Mouse (Mus musculus): ENCODE data around the gene Cd300c.
"Not testable (repeated sequence)": the region's sequence is repeated elsewhere in the genome, so short reads cannot be mapped to it uniquely, and the experiment has no call there.

The Cd300c gene

DNA sequence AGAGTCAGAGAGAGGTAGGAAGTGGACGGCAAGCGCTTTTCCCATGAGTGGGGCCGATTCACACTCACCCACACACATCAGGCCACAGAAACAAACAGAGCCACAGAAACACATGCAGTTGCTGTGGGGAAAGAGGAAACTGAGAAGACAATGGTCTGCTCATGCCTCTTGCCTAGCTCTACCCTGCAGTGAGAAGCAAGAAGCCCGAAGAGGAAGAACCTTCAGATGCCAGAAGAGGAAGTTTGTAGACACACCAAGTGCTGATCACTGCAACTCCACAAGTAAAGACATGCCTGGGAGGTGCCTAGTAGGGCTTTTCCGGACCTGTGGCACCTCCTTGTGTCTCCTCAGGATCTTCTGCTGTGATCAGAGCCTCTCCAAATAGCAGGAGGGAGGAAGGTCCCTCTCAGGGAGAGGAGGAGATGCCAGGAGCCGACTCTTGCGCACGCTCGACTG, at the start of gene Cd300c:
Gene Cd300c, minus strand, starts transcription at position 406 of the 456 bp plus-strand sequence.
- no peak for DNase-seq (ENCODE audit: low spot score)

DNA sequence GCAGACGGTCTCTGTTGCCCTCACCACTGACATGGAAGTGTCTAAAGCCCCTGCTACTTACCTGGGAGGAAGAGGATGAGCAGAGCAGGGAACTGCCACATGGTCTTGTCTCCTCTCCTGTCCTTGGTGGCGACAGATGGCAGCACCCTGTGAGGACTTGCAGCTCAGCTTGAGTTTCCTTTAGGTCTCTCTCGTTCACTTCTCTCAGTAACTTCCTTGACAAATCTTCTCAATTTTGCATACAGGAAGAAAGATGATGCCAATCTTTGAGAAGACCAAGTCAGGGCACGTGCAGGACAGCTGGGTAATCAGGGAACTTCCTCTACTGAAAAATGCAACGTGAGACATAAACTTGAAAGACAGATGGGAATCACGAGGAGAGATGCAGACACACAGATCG, 47.1 kb upstream of the Cd300c start, which contains the start of gene Cd300ld2:
Gene Cd300ld2, minus strand, starts transcription at position 101 of the 400 bp plus-strand sequence.
- not testable (repeated sequence) for DNase-seq (ENCODE audit: low spot score)

DNA sequence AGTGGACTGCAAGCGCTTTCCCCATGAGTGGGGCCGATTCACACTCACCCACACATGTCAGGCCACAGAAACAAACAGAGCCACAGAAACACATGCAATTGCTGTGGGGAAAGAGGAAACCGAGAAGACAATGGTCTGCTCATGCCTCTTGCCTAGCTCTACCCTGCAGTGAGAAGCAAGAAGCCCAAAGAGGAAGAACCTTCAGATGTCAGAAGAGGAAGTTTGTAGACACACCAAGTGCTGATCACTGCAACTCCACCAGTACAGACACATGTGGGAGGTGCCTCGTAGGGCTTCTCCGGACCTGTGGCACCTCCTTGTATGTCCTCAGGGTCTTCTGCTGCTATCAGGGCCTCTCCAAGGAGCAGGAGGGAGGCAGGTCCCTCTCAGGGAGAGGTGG, 35.1 kb upstream of the Cd300c start:
- no peak for DNase-seq (ENCODE audit: low spot score)

DNA sequence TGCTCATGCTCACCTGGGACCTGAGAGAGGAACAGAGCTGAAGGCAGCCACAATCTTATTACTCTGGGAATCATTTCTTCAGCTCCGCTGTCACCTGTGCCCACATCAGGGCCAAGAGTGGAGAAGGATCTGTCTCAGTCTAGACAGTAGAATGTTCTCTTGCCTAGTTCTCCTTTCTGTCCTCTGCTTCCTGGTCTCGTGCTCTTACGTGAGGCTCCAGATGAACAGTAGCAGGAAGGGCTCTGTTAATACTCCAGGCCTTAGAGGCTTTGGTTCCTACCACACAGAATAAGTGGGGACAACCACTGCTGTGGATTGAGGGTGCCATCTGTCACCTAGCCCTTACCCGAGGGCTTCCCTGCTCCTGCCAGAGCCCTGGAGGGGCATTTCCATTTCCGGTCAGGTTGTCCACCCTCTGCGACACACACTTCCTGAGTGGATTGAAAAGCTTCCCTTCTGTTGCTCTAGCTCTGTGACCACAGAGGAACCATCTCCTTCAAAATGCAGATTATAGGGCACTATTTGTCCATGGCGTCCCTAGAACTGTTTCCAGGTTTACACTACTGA, 32.6 kb upstream of the Cd300c start, which contains the start of gene Cd300c2:
Gene Cd300c2, minus strand, starts transcription at position 407 of the 567 bp plus-strand sequence.
- no peak for DNase-seq (ENCODE audit: low spot score)

DNA sequence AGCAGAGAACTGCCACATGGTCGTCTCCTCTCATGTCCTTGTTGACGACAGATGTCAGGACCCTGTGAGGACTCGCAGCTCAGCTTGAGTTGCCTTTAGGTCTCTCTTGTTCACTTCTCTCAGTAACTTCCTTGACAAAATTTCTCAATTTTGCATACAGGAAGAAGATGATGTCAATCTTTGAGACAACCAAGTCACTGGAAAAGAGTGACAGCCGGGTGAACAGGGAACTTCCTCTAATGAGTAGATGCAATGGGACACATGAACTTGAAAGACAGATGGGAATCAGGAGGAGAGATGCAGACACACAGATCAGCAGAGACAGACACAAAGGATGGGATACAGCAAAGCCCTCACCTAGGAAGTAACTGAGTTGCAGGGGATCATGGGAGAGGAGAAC, 20.8 kb upstream of the Cd300c start, which contains the start of gene Cd300ld:
Gene Cd300ld, minus strand, starts transcription at position 130 of the 400 bp plus-strand sequence.
- no peak for DNase-seq (ENCODE audit: low spot score)

DNA sequence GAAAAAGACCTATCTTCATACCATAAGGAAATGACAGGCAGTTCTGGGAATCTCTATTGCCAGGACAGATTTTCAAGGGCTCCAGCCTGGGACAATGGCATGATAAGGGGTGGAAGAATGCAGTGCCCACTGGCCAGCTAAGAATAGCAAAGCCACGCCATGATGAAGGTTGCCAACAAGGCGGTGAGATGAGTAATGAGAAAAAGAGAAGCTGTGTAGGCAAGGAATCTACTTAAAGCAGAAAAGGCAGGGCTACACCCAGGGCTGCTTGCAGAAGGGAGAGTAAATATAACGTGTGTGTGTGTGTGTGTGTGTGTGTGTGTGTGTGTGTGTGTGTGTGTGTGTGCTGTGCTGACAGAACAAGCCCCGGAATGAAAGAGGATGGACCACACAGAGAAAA, 12.9 kb upstream of the Cd300c start:
- DNase-seq (ENCODE audit: low spot score) = no peak

DNA sequence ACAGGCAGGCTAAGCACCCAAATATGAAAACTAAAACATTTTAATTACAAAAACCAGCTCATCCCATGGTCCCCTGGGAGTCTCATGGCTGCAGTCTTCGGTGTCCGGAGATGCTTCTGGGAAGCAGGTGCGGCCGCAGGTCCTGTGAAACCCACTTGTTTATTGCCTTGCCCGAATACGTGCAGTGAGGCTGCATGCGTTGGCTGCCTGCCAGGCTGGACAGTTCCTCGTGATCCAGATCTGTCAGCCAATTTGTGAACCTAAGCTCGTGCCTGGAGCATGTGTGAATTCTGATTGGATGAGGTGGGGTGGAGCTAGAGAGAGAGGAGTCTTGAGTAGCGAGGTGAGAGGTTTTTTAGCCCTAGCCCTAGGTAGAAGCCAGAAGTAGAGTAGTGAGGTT, 3.8 kb upstream of the Cd300c start:
- DNase-seq (ENCODE audit: low spot score) = no peak

DNA sequence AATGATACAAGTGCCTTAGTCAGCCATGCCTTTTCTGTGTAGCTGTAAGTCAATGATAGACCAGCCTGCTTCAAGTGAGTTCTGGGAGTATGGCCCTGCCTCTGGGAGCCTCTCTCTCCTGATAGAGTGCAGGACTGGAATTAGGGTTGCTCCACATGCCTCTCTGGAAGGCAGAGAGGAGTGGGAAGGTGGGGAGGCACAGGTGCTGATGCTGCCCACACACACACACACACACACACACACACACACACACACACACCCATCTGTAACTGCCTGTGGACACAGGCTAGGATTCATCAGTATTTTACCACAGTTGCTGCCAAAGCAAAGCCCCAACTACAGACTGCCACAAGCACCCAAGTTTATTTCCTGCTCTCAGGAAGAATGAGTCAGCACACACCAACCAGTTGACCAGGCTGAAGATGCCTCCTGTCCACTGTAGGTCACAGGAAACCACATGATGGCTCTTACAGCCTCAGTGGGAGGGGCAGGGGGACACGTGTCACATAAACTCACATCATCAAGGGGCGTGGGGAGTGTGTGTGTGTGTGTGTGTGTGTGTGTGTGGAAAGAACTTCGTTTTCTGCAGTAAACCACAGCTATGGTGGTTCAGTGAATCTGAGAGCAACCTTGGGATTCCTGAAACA, 3.7 kb downstream of the Cd300c start:
- DNase-seq (ENCODE audit: low spot score) = no peak

DNA sequence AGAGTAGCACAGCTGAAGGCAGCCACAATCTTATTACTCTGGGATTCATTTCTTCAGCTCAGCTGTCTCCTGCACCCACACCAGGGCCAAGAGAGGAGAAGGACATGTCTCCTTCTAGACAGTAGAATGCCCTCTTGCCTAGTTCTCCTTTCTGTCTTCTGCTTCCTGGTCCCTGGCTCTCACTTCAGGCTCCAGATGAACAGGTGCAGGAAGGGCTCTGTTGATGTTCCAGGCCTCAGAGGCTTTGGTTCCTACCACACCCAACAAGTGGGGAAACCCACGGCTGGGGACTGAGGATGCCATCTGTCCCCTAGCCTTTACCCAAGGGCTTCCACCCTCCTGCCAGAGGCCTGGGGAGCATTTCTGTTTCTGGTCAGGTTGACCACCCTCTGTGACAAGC, 8.6 kb downstream of the Cd300c start:
- DNase-seq (ENCODE audit: low spot score) = no peak

DNA sequence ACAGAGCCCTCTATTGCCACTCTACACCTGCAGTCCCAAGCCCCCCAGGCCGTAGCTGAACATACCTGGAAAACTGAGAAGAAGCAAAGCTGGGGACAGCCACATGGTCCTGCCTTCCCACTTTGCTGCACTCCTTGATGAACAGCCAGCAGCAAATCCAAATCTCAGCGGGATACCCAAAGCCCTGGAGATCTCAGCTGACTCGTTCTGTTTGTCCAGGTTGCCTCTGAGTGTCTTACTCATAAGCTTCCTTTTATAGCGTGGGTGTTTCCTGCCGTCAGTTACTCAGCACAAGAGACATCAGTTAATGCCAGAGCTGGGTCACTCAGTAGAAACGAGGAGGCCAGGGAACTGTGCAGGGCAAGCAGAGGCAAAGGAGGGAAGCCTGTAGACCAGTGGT, 34.8 kb downstream of the Cd300c start, which contains the start of gene Cd300lb:
Gene Cd300lb, minus strand, starts transcription at position 243 of the 400 bp plus-strand sequence.
- DNase-seq (ENCODE audit: low spot score) = no peak

DNA sequence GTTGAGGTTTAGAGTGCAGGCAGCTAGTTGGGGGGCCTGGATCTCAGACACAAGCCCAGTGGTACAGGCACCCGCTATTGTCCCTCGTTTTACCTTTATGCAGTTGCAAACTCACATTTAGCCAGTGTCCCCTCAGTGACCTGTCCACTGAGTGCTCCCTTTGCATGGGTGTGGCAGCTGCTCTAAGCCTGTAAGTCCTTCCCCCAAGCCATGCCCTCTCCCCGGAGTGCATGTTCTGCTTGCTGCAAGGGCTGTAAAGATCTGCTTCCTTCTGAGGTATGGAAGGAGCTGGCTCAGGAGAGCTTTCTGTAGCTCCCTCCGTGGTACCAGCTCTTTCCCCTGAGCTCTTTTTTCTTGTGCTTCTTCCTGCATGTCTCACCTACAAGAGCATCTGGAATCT, 35.4 kb downstream of the Cd300c start:
- no peak for DNase-seq (ENCODE audit: low spot score)

DNA sequence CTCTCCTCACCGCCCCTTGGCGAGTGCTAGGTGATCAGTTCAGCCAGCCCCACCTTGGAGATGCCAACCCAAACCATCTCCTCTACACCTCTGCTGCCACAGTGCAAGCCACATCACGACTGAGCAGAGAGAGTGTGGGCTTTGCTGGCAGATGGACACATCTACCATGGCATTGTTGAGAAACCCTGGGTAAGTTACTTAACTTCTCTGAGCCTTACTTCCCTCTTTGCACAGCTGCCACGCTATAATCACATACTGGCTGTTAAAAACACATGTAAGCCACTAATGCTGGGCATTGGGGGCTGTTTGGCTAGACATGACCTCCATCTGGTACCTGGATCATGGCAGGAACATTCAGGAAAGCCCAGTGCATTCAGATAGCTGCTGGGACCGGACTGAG, 37.9 kb downstream of the Cd300c start:
- DNase-seq (ENCODE audit: low spot score) = no peak

DNA sequence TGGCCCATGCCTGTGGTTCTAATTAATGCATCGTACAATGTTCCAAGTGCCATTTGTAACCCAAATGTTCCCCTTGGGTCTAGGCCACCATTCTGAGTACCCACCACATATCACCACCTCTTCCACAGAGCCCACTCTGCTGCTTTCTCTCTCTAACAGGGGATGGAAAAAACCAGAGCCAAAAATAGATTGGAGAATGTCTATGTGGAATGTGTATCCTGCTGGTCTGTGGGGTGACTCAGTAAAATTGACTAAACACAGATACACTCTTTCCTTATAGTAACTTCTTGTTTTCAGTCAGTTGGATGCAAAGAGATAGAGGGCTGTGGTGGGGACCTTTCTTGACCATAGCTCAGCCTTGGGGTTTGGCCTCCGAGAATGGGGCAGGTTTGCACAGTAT, 39.4 kb downstream of the Cd300c start:
- DNase-seq (ENCODE audit: low spot score) = no peak

DNA sequence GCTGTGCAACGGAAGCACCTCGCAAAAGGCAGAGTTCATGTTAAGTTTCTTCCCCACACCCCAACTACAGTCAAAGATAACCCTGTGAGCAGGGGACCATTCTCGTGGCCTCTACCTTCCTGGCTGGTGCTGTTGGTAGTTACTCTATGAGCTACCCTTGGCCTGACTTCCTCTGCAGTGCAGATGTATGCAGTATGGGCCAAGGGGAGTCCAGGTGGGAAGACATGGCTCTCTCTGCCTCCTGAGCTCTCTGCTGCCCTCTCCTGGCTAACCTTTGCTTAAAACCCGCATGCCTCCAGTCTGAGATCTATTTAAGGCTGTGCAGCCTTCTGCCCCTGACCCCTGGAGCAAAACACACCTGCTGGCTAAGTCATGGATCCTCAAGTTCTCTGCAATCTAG, 45.0 kb downstream of the Cd300c start:
- DNase-seq (ENCODE audit: low spot score) = no peak

DNA sequence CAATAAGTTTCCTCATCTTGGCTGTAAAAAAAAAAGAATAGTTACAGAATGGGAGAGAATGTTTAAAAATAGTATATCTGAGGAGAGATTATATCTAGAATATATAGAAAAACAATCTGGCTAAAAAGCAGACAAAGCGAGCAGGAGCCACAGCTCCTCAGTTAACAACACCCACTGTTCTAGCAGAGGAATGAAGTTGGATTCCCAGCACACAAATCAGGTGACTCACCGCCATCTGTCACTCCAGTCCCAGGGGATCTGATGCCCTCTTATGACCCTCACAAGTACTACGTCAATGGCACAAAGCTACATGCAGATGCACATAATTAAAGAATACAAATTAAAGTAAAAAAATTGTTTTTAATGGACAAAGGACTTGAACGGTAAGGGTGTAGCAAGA, 46.5 kb downstream of the Cd300c start:
- DNase-seq (ENCODE audit: low spot score) = no peak

DNA sequence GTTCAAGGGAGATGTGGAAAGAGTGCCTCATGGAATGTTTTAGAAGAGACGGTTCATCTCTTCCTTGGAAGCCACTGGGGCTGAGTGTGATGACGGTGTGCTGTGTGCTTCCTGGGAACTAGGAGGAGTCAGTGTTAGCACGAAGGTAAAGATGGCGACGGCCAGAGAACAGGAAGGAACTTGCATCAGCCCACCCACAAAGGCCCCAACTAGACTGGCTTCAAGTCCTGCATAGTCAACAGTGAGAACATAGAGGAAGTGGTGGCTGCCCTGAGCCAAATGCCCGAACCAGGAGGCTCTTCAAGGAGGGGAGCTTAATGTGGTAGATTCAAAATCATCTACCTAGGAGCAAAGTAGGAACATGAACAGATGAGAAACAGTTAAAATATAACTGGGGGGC, 51.8 kb downstream of the Cd300c start:
- DNase-seq (ENCODE audit: low spot score) = no peak

DNA sequence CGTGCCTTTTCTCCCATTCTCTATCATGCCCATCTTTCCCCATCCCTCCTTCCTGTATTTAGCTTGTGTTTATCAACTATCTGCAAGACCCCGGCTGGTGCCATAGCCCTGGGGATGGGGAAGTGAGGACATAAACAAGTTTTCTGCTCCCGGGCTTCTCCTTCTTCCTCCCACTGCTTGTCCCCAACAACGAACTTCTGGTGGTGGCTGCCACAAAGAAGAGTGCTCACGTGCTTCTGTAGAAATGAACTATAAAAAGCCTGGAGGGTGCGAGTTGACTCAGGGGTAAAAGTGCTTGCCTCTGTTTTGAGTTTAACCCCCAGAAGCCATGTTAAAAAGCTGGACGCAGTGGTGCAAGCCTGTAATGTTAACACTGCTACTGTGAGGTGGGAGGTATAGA, 54.0 kb downstream of the Cd300c start:
- no peak for DNase-seq (ENCODE audit: low spot score)

DNA sequence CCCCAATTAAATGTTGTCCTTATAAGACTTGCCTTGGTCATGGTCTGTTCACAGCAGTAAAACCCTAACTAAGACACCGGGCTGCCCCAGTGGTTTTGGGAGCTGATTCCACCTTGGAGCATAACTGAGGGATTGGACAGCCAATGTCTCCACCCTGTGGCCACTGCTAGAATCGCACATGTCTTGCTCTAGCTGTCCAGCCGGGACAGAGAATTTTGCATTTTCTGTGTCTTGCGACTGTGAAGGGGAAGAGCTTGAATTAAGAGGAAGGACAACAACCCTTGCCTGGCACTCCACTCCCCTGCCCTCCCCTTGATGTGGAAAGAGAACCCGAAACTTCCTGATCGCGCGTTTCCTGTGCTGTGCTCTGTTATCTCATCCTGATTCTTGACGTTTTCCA, 56.1 kb downstream of the Cd300c start:
- peak; percentile 54 for DNase-seq (ENCODE audit: low spot score)

DNA sequence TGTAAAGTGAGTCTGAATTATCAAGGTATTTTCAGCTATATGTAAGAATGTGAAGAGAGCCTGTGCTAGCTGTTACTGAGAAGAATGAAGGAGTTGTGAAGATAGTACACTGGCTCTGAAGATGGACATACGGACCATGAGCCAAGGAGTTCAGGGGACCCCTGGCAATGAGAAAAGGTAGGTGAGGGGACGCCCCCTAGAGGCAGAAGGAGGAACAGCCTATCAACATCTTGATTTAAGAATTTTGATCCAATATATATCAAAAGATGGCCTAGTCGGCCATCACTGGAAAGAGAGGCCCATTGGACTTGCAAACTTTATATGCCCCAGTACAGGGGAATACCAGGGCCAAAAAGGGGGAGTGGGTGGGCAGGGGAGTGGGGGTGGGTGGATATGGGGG, 59.4 kb downstream of the Cd300c start:
- not testable (repeated sequence) for DNase-seq (ENCODE audit: low spot score)

DNA sequence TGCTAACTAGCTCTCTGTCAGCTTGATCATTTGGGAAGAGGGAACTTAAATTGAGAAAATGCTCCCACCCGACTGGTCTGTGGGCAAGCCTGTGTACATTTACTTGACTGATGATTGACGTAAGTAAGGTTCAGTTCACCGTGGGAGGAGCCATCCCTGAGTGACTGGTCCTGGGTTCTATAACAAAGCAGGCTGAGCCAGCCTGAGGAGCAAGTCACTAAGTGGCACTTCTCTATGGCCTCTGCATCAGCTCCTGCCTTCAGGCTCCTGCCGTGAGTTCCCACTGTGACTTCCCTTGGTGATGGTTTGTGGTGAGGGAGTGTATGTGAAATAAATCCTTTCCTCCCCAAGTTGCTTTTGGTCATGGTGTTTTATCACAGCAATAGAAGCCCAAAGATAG, 60.9 kb downstream of the Cd300c start:
- DNase-seq (ENCODE audit: low spot score) = no peak

DNA sequence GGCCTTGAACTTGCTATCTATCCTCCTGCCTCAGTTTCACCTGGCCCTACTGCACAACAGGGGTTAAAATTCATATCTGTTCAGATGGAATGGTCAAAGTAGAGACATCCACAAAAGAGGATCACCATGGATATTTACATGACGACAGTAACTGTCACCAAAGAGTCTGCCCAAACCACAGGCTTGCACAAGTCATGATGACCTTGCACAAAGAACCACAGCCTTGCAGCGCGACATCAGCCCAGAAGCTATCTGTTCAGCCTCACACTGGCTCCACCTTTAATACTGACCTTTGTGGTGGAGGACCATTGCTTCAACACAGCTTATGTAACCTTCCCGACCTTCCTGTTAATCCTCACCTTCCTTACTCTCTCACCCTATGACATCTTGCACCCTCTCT, 61.4 kb downstream of the Cd300c start:
- DNase-seq (ENCODE audit: low spot score) = no peak
